9 mouse cellular contexts compared by ENCODE assay signal in the genomic region with DNA sequence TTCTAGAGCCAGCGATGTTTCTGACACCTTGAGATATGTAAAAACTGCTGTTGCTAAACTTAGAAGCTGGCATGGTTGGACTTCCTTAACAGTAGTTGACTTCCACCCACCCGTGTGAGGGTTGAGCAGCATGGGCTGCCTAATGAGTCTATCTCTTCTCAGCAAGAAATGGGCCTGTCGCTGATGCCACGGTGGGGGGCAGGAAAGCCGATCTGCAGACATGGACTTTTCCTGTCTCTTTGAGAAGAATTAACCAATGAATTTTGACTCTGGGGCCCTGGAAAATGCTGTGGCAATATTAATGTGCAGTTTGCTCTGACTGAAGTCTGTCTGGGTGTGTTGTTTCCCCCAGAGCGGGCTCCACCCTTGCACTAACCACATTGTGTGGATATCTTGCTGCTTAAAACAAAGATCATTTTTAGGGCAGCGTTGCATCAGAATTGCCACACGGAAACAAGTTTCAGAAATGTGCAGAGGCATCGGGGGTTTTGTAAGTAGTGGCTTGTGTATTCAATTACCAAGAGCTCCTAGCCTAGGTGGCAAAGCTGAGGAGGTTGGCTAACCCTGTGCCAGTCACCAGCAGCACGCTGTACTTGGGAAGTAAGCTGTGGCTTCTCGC. TPM values are rescaled to one million over a fixed set of nuclear protein-coding genes. Genes with fewer than 3 reads are reported as not detected.
DNase-seq lines count a peak whose midpoint lies in the region; ATAC-seq lines count a peak whose summit lies in the region.
"Had no signal": no experiment of that assay in that cellular context is flagged by ENCODE, and none has a peak within 500 bp of the region (broad histone marks: within the 10 kb centered on the region; RNA-seq: fewer than 3 reads in every experiment).

No protein-coding gene starts in this region.

- no peak overlapping the region for H3K4me3 ChIP-seq in kidney, embryonic 14.5 days (ENCODE audit: low read length)
- no peak overlapping the region for H3K4me3 ChIP-seq in midbrain, embryonic 14.5 days (replicated peaks; ENCODE audit: low read depth, low read length)
- H3K4me3 ChIP-seq: limb, embryonic 13.5 days had no signal

- no peaks in the 10 kb centered on the region for H3K27me3 ChIP-seq in kidney, embryonic 14.5 days (ENCODE audit: control insufficient read depth, insufficient read depth, low read length)
- H3K27me3 ChIP-seq in midbrain, embryonic 14.5 days (ENCODE audit: control insufficient read depth, insufficient read depth, low read length) = no peaks in the 10 kb centered on the region
- H3K27me3 ChIP-seq: limb, embryonic 13.5 days had no signal

- H3K36me3 ChIP-seq in kidney, embryonic 14.5 days (ENCODE audit: control insufficient read depth, insufficient read depth, low read length) = no peaks in the 10 kb centered on the region
- no peaks in the 10 kb centered on the region for H3K36me3 ChIP-seq in midbrain, embryonic 14.5 days (ENCODE audit: control insufficient read depth, insufficient read depth, low read length)
- H3K36me3 ChIP-seq: limb, embryonic 13.5 days had no signal

- DNase-seq in kidney, postnatal 36 days = peak; percentile 21 to 27
- DNase-seq in c-Kit-positive CD71-negative TER-119-negative erythroid progenitor cells, embryonic 14.5 days (ENCODE audit: low read depth) = peak; percentile 70
- DNase-seq in liver = peak; percentile 73
- DNase-seq in naive thymus-derived CD4-positive, alpha-beta T cell, adult 2 months (ENCODE audit: low read depth) = peak; percentile 83
- no peak for DNase-seq in yolk sac, embryonic 10.5 days (ENCODE audit: low spot score)
- DNase-seq in layer of hippocampus, postnatal 25 days (ENCODE audit: extremely low spot score in 1 of 2, low spot score in 1 of 2) = no peak
- no peak for DNase-seq in midbrain, embryonic 14.5 days

- 82% methylated on average over 11 of the region's 11 CpGs for whole genome bisulfite sequencing in kidney, embryonic 14.5 days
- 79% methylated on average over 11 of the region's 11 CpGs for WGBS in midbrain, embryonic 14.5 days

- no peak overlapping the region for H3K9ac ChIP-seq in kidney, embryonic 14.5 days (ENCODE audit: low read depth, low read length)
- H3K9ac ChIP-seq in midbrain, embryonic 14.5 days (replicated peaks; ENCODE audit: low read length) = no peak overlapping the region
- H3K9ac ChIP-seq: limb, embryonic 13.5 days had no signal

- H3K27ac ChIP-seq in kidney, embryonic 14.5 days (ENCODE audit: low read depth, low read length) = no peak overlapping the region; the same call in 1 of the 2 replicates
- no peak overlapping the region for H3K27ac ChIP-seq in midbrain, embryonic 14.5 days (replicated peaks; ENCODE audit: low read depth, low read length)
- H3K27ac ChIP-seq: limb, embryonic 13.5 days had no signal

- no peaks in the 10 kb centered on the region for H3K9me3 ChIP-seq in kidney, embryonic 14.5 days (ENCODE audit: control insufficient read depth, low read length)
- H3K9me3 ChIP-seq in midbrain, embryonic 14.5 days (ENCODE audit: control insufficient read depth, low read length) = no peaks in the 10 kb centered on the region
- H3K9me3 ChIP-seq: limb, embryonic 13.5 days had no signal

- no peak overlapping the region for H3K4me2 ChIP-seq in kidney, embryonic 14.5 days (replicated peaks; ENCODE audit: low read depth, low read length)
- H3K4me2 ChIP-seq in midbrain, embryonic 14.5 days (ENCODE audit: low read length) = no peak overlapping the region
- H3K4me2 ChIP-seq: limb, embryonic 13.5 days had no signal

- ATAC-seq in kidney, embryonic 14.5 days (ENCODE audit: low FRiP score, low TSS enrichment) = no peak
- ATAC-seq in midbrain, embryonic 14.5 days (ENCODE audit: low FRiP score, low TSS enrichment) = no peak

- H3K4me1 ChIP-seq in kidney, embryonic 14.5 days (ENCODE audit: control insufficient read depth, insufficient read depth, low read length) = no peaks in the 10 kb centered on the region
- H3K4me1 ChIP-seq in midbrain, embryonic 14.5 days (ENCODE audit: control insufficient read depth, insufficient read depth, low read length) = no peaks in the 10 kb centered on the region

RNA-seq across cellular contexts. Expression of gene Add3, which starts 53.8 kb away (rescaled TPM):
- 39.5 and 76.1 TPM in 2 replicates for polyA plus RNA-seq in kidney, embryonic 14.5 days (2014; fragmentation: Nextera tagmentation; extraction: Ambion mirVana)
- total RNA-seq in layer of hippocampus, postnatal 25 days (2021) = 100 to 1,000 TPM; 115 to 125 TPM
- 14.8 and 28.6 TPM in 2 replicates for polyA plus RNA-seq in midbrain, embryonic 14.5 days (2014; fragmentation: Nextera tagmentation; extraction: Ambion mirVana)

Comparison
In these comparisons a context has a peak if more than half of its experiments do, and no peak if none do; other contexts are left out.
1. DNase-seq: peak in kidney, postnatal 36 days (2 of 2), c-Kit-positive CD71-negative TER-119-negative erythroid progenitor cells, embryonic 14.5 days (single experiment), liver (single experiment) and naive thymus-derived CD4-positive, alpha-beta T cell, adult 2 months (single experiment); none in yolk sac, embryonic 10.5 days (single experiment), layer of hippocampus, postnatal 25 days (0 of 2) and midbrain, embryonic 14.5 days (single experiment).